Mouse (Mus musculus): ENCODE measurements around the gene Uck1. TPM values are rescaled to one million over a fixed set of nuclear protein-coding genes. Genes with fewer than 3 reads are reported as not detected.

Uck1 gene
- total and polyA plus RNA-seq, 3 experiments = 60.6 to 73.7 TPM; not detected in 1

GRCm38 (mm10) chr2:32307247-32307798, 47.4 kb upstream of the Uck1 start:
- TF ChIP-seq GABPA (IDR thresholded peaks at IDR 0.05; ENCODE audit: low read depth, low read length) (no peak), MYC (IDR thresholded peaks at IDR 0.05; ENCODE audit: low read depth, low read length) (no peak), POLR2AphosphoS5 (IDR thresholded peaks at IDR 0.05; ENCODE audit: borderline replicate concordance, low read depth, low read length) (no peak), TBP (IDR thresholded peaks at IDR 0.05; ENCODE audit: low read depth, low read length) (no peak), POLR2A (IDR thresholded peaks at IDR 0.05; ENCODE audit: control insufficient read depth in 1 of 2, insufficient read depth in 1 of 2, low read depth in 1 of 2, low read length in 2 of 2, poor library complexity in 1 of 2) (no peak), KAT2A (conservative IDR thresholded peaks at IDR 0.05; ENCODE audit: low read depth, low read length) (no peak), JUND (IDR thresholded peaks at IDR 0.05; ENCODE audit: low read depth, low read length) (no peak)
- Histone ChIP-seq H3K79me2 (ENCODE audit: control insufficient read depth, insufficient read depth, low read length, poor library complexity) (no peaks in the 10 kb centered on the region), H3K27me3 (ENCODE audit: control insufficient read depth in 1 of 2, insufficient read depth in 2 of 2, low read length in 2 of 2) (no peaks in the 10 kb centered on the region), H3K9me3 (replicated peaks; ENCODE audit: insufficient read depth, low read length) (no peaks in the 10 kb centered on the region), H3K4me1 (ENCODE audit: control insufficient read depth in 1 of 2, insufficient read depth in 2 of 2, low read length in 2 of 2) (peaks cover 2 to 3% of the 10 kb centered on the region in 2 experiments; a peak in 2 of 4 replicates), H3K27ac (ENCODE audit: control insufficient read depth, low read depth, low read length) (no peak overlapping the region), H3K36me3 (ENCODE audit: control insufficient read depth in 1 of 2, insufficient read depth in 2 of 2, low read length in 2 of 2) (no peaks in the 10 kb centered on the region), H3K9ac (ENCODE audit: control insufficient read depth, low read depth, low read length, poor library complexity, severe bottlenecking) (no peak overlapping the region), H3K4me3 (ENCODE audit: control insufficient read depth in 1 of 2, insufficient read depth in 1 of 2, low read depth in 2 of 2, low read length in 2 of 2) (no peak overlapping the region)
- DNase-seq (ENCODE audit: low read depth, low spot score) = no peak

GRCm38 (mm10) chr2:32306176-32306575, 46.2 kb upstream of the Uck1 start:
- Histone ChIP-seq H3K36me3 (ENCODE audit: control insufficient read depth in 1 of 2, insufficient read depth in 2 of 2, low read length in 2 of 2) (peaks cover 0 to under 1% of the 10 kb centered on the region in 2 experiments; a peak in 1 of 4 replicates), H3K4me3 (ENCODE audit: control insufficient read depth in 1 of 2, insufficient read depth in 1 of 2, low read depth in 2 of 2, low read length in 2 of 2) (no peak overlapping the region), H3K9me3 (replicated peaks; ENCODE audit: insufficient read depth, low read length) (no peaks in the 10 kb centered on the region), H3K4me1 (ENCODE audit: control insufficient read depth in 1 of 2, insufficient read depth in 2 of 2, low read length in 2 of 2) (peaks cover under 1 to 1% of the 10 kb centered on the region in 2 experiments; a peak in 1 of 4 replicates), H3K9ac (ENCODE audit: control insufficient read depth, low read depth, low read length, poor library complexity, severe bottlenecking) (no peak overlapping the region), H3K79me2 (ENCODE audit: control insufficient read depth, insufficient read depth, low read length, poor library complexity) (no peaks in the 10 kb centered on the region), H3K27me3 (ENCODE audit: control insufficient read depth in 1 of 2, insufficient read depth in 2 of 2, low read length in 2 of 2) (no peaks in the 10 kb centered on the region), H3K27ac (ENCODE audit: control insufficient read depth, low read depth, low read length) (no peak overlapping the region)
- TF ChIP-seq NRF1 (IDR thresholded peaks at IDR 0.05; ENCODE audit: insufficient read depth, low read depth, low read length, poor library complexity, severe bottlenecking) = no peak
- TF ChIP-seq CHD2 (IDR thresholded peaks at IDR 0.05; ENCODE audit: low read length) = no peak
- TF ChIP-seq RAD21 (IDR thresholded peaks at IDR 0.05; ENCODE audit: low read depth, low read length) = no peak
- no peak for TF ChIP-seq CHD1 (IDR thresholded peaks at IDR 0.05; ENCODE audit: low read depth, low read length)
- TF ChIP-seq CTCF (IDR thresholded peaks at IDR 0.05 in 2 of 3, conservative IDR thresholded peaks at IDR 0.05 in 1 of 3; ENCODE audit: control insufficient read depth in 1 of 3, insufficient read depth in 1 of 3, low read depth in 2 of 3, low read length in 3 of 3, poor library complexity in 1 of 3, severe bottlenecking in 1 of 3) = no peak
- no peak for TF ChIP-seq MAX (IDR thresholded peaks at IDR 0.05; ENCODE audit: low read length)
- TF ChIP-seq NELFE (IDR thresholded peaks at IDR 0.05; ENCODE audit: low read depth, low read length) = no peak
- no peak for TF ChIP-seq POLR2AphosphoS2 (IDR thresholded peaks at IDR 0.05; ENCODE audit: low read length)
- TF ChIP-seq POLR2A (IDR thresholded peaks at IDR 0.05; ENCODE audit: control insufficient read depth in 1 of 2, insufficient read depth in 1 of 2, low read depth in 1 of 2, low read length in 2 of 2, poor library complexity in 1 of 2) = no peak
- TF ChIP-seq POLR2AphosphoS5 (IDR thresholded peaks at IDR 0.05; ENCODE audit: borderline replicate concordance, low read depth, low read length) = no peak
- no peak for TF ChIP-seq JUND (IDR thresholded peaks at IDR 0.05; ENCODE audit: low read depth, low read length)
- no peak for TF ChIP-seq MAFK (IDR thresholded peaks at IDR 0.05; ENCODE audit: borderline replicate concordance, low read depth, low read length)
- no peak for TF ChIP-seq RCOR1 (IDR thresholded peaks at IDR 0.05; ENCODE audit: low read depth, low read length)
- TF ChIP-seq ZC3H11A (IDR thresholded peaks at IDR 0.05; ENCODE audit: low read depth, low read length) = no peak
- no peak for TF ChIP-seq ZMIZ1 (IDR thresholded peaks at IDR 0.05; ENCODE audit: low read depth, low read length)
- TF ChIP-seq SMC3 (IDR thresholded peaks at IDR 0.05; ENCODE audit: low read depth, low read length) = no peak
- TF ChIP-seq TCF12 (IDR thresholded peaks at IDR 0.05; ENCODE audit: low read depth, low read length) = no peak
- no peak for TF ChIP-seq GABPA (IDR thresholded peaks at IDR 0.05; ENCODE audit: low read depth, low read length)
- DNase-seq (ENCODE audit: low read depth, low spot score) = no peak
